Mouse (Mus musculus): ENCODE measurements around the gene Slc28a3.

The Slc28a3 gene

GRCm38 (mm10) chr13:58560497-58561138, 50.1 kb downstream of the Slc28a3 start:
- DNase-seq (ENCODE audit: low spot score), result peak; percentile 73

GRCm38 (mm10) chr13:58558216-58558615, 52.5 kb downstream of the Slc28a3 start:
- DNase-seq (ENCODE audit: low spot score), result no peak

- no peak for DNase-seq (ENCODE audit: low spot score)
These were observed 54.7 kb downstream of the Slc28a3 start for GRCm38 (mm10) chr13:58556018-58556417.

GRCm38 (mm10) chr13:58555561-58555960, 55.1 kb downstream of the Slc28a3 start:
- no peak for DNase-seq (ENCODE audit: low spot score)

- DNase-seq (ENCODE audit: low spot score), result no peak
These were observed 58.8 kb downstream of the Slc28a3 start for GRCm38 (mm10) chr13:58551924-58552323.

- DNase-seq (ENCODE audit: low spot score), result peak; percentile 40
These were observed 63.1 kb downstream of the Slc28a3 start for GRCm38 (mm10) chr13:58547570-58547969.

GRCm38 (mm10) chr13:58543688-58544408, 66.8 kb downstream of the Slc28a3 start:
- DNase-seq (ENCODE audit: low spot score), result no peak

GRCm38 (mm10) chr13:58543066-58543465, 67.6 kb downstream of the Slc28a3 start:
- DNase-seq (ENCODE audit: low spot score), result peak; percentile 62

- no peak for DNase-seq (ENCODE audit: low spot score)
These were observed 68.1 kb downstream of the Slc28a3 start for GRCm38 (mm10) chr13:58542601-58543041.

- no peak for DNase-seq (ENCODE audit: low spot score)
These were observed 68.5 kb downstream of the Slc28a3 start for GRCm38 (mm10) chr13:58542167-58542566.

GRCm38 (mm10) chr13:58541620-58542019, 69.1 kb downstream of the Slc28a3 start:
- DNase-seq (ENCODE audit: low spot score), result no peak

GRCm38 (mm10) chr13:58538966-58539365, 71.7 kb downstream of the Slc28a3 start:
- no peak for DNase-seq (ENCODE audit: low spot score)

- DNase-seq (ENCODE audit: low spot score), result no peak
These were observed 72.3 kb downstream of the Slc28a3 start for GRCm38 (mm10) chr13:58538366-58538765.

- DNase-seq (ENCODE audit: low spot score), result no peak
These were observed 72.8 kb downstream of the Slc28a3 start for GRCm38 (mm10) chr13:58537916-58538233.

- DNase-seq (ENCODE audit: low spot score), result no peak
These were observed 73.3 kb downstream of the Slc28a3 start for GRCm38 (mm10) chr13:58537232-58537915.

- DNase-seq (ENCODE audit: low spot score), result no peak
These were observed 74.0 kb downstream of the Slc28a3 start for GRCm38 (mm10) chr13:58536466-58537231.

GRCm38 (mm10) chr13:58535321-58535720, 75.4 kb downstream of the Slc28a3 start:
- no peak for DNase-seq (ENCODE audit: low spot score)

- no peak for DNase-seq (ENCODE audit: low spot score)
These were observed 75.8 kb downstream of the Slc28a3 start for GRCm38 (mm10) chr13:58534861-58535260.

GRCm38 (mm10) chr13:58534216-58534841, 76.3 kb downstream of the Slc28a3 start:
- DNase-seq (ENCODE audit: low spot score), result no peak

- DNase-seq (ENCODE audit: low spot score), result no peak
These were observed 86.1 kb downstream of the Slc28a3 start for GRCm38 (mm10) chr13:58524581-58524980.

- no peak for DNase-seq (ENCODE audit: low spot score)
These were observed 86.9 kb downstream of the Slc28a3 start for GRCm38 (mm10) chr13:58523761-58524117.
